Mouse (Mus musculus) MEL-GATA-1-ER (cell line): ENCODE data around the gene Atp5mpl.

ENCODE experiments used
- DNase-seq: peaks from one replicate; pipeline ENCODE4 v3.0.0-alpha.2; 2012; ENCODE audit warnings: low read depth; ENCODE audit errors: extremely low read depth

Atp5mpl gene

DNA sequence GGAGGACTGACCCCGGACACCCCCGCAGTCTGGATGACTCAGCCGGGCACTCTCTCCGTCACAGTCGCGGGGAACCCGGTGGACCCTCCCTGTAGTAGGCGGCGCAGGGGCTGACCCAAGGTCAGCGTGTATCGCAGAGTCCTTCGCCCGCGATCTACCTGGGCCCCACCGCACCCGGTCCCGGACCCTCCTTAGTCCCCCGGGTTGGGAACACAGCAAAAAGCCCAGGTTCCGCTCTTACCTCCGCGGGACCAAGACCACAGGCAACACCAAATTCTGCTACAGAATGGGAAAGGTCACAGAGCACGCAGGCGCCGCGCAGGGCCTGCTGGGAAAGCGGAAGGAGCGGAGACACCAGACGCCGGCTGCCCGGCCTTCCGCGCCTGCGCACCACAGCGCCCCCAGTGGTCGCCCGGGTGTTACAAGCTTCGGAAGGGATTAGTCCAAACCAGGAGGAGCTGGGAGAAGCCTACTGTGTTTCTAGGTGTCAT is at the start of gene Atp5mpl:
Atp5mpl (minus strand) TSS at position 295 of the 491 bp plus-strand sequence.
- peak; percentile 80 for DNase-seq

DNA sequence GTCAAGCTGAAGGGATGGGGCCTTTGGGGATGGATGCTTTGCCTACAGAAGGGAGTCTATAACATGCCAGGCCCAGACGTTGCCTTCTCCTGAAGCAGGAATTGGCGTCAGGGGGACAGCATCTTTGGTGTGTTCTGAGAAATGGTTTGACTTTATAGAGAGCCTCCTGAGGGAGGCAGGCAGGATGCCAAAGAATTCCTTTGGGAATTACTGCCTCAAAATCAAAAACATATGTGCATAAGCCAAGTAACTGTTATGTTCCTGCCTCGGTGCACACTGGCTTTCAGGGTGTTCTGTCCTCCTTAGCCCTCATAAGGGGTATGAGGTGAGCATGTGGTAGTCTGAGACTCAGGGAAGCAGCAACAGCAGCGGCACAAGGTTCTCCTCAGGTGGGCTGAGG is 49.6 kb upstream of the Atp5mpl start:
- no peak for DNase-seq

DNA sequence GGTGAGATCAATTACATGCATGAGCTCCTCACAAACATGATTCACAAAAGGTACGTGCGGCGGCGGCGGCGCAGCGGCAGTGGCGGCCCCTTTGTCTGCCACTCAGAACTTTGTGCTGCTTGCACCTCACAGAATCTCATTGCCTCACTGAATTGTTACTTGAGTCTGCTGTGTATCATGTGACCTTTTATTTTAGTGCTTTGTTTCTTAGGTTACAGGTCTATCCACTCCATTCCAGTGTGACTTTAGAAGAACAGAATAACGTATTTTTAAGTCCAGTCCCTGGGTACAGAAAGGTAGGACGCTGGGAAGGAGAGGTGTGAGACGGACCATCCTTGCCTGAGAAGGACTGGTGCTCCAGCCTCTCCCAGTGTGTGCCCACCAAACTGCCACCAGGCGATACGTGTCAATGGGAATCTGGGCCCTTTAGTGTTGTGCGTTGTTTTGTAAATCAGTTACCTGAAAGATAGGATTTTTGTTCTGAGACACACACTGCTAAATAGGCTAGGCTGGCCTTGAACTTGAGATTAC is 46.6 kb upstream of the Atp5mpl start:
- no peak for DNase-seq

DNA sequence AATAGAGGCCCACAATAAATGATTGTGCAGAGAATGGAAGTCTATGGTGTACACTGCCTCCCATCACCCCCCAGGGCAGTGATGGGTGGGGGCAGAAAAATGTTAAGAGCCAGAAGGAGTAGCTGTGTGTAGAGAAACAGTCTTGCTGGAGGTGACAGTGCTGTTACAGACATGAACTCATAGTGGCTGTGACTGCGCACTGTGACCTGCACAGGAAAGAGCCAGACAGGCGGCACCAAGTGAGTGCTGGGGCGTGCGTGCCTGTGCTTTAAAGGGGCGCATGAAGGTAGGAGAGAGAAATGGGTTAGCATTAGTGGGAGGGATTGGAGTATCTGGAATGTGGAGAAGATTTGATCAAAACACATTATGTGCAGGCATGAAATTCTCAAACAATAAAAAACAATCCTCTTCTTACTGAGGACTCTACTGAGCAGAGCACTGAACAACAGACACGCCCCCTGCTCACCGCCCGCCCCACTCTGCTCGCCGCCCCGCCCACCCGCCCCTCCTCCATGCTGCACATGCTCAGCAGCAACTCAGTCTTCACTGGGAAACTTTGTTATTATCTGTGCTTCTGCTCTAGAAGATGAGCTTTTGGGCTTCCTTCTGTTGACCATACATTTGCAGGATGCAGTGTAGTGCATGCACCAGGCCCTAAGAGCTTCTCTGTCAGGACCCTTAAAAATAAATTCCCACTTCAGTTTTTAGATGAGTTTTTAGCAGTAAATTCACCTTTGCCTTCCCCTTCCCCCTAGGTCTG is 45.9 kb upstream of the Atp5mpl start:
- DNase-seq: no peak

DNA sequence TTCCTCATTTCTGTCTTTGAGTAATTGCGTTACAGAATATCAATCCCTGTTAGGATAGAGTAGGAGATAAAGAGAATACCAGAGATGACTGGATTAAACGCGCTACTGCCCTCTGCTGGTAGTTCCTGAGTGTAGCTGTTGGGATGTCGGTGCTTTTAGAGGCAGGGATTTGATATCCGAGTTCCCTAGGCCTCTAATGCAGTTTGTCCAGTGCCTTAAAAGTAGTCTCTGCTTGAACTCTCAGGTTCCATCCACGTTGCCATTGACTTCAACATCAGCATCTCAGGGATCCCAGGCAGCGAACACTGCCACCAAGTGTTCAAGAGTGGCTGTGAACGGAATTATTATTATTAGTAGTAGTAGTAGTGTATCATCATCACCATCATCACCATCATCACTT is 34.4 kb upstream of the Atp5mpl start:
- DNase-seq: no peak

DNA sequence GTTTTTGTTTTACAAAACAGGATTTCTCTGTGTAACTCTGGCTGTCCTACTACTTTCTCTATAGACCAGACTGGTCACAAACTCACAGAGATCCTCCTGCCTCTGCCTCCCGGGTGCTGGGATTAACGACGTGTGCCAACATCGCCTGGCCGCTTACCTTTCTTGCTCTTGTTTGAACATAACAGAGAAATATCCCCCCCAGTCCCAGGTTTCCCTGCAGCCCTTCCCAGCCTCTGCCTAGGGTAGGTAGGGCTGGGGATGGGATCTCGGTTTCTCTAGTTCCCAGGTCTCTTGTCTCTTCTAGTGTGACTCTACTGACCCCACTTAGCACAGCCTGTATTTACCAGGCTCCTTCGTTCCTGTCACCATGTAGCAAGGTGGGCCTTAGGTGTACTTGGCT is 33.0 kb upstream of the Atp5mpl start:
- no peak for DNase-seq

DNA sequence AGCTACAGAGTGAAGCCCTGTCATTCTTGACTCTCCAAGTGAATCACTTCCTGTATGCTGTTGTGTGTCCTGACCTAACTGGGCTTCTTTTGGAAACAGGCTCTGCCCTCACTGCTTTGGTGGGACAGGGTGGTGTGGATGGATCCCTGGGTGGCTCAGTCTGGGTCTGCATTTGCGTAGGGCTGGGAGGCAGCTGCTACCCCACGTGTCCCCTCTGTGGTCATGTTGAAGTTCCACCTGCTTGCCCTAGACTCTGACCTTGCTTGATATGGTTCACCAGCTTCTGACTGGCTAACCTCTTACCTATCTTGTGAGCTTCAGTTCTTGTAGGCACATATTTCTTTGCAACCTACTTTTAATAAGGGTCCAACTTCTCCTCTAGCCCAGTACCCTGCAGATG is 28.4 kb upstream of the Atp5mpl start:
- DNase-seq: no peak

DNA sequence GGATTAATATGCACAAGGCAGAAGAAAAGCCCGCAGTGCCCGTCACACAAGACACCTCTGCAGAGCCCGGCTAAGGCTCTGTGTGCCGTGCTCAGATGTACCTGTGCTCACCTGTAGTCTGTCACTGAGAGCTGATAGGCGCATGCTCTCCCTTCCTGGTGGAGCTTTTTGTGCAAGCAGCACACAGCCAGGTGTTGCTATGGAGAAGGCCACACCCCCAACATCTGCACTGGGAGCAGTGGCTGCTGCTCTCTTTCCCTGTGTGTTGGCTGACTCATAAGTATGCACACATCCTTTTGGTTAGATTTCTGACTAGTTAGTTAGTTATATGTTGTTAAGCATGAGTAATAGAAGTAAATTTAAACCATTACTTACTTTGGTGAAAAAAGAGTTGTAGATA is 25.8 kb upstream of the Atp5mpl start:
- no peak for DNase-seq

DNA sequence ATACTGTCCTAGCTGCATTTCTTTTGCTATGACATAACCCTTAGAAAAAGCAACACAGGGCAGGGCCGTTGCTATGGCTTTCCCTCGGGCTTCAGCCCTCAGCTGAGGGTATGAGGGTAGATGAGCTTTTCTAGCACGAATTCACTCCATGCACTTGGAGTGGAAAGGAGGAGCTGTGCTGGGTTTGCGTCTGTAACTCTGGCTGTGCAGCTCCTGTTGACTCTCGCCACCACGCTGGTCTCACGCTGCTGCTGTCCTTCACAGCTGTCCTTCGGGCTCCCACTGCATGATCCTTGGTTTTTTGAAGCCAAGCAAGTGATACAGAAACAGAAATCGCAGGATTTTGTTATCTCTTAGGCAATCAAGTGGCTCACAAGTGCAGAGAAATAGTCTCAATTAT is 20.0 kb upstream of the Atp5mpl start:
- no peak for DNase-seq

DNA sequence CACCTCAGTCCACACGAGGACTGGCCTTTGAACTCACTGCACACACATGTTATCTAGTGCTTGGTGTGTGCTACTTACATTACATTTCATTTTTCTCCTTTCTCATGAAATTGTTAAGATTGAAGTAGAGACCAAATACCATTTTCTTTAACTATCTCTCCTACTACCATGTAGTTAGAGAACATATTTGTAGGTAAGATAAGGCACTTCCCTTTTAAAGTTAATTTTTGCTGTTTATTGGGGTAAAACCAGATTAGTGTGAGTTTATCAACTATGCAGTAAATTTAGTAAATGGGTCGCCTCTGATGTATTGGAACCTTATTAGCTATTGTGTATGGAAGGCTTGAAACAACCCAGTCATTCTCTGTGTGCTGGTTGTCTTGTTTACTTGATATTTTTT is 16.4 kb upstream of the Atp5mpl start:
- DNase-seq: no peak

DNA sequence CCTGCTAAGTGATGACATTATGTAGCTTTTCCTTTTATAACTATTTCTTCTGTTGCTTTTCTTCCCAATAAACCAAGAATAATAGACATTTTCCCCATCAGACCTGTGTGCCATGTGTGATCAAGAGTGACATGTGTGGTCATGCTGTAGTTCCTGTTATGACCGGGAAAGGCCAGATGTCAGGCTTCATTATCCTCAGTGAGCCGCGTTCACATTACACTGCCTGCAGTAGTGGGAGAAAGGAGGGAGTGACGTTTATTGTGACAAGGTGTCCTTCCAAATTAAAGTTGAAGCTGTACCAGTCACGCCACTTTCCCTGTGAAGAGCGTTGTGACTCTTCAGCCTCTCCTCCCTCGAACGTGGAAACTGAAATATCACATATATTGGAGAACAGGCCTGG is 15.1 kb upstream of the Atp5mpl start:
- DNase-seq: no peak

DNA sequence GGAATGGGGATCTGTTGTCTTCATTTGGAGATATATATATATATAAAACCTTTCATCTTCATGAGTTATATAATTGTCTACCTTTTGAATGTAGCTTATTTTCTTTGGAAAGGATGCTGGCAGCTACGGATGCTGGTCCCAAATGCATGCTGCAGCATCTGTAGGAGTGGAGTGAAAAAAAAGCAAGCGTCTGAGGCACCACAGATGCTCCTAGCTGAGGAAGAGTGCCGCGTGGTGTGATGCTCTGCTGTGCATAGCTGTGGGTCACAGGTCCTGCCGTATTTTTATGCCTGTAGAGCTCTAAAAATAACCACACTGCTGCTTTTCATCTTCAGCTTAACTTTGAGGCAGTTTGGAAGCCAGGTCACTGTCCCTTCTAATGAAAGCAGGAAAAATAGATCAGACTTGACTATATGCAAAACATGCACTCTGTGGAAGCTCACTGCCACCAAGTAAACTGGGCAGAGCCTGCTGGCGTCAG is 14.2 kb upstream of the Atp5mpl start, which contains the start of gene Rd3l:
Rd3l (minus strand) TSS at position 431 of the 481 bp plus-strand sequence.
- no peak for DNase-seq

DNA sequence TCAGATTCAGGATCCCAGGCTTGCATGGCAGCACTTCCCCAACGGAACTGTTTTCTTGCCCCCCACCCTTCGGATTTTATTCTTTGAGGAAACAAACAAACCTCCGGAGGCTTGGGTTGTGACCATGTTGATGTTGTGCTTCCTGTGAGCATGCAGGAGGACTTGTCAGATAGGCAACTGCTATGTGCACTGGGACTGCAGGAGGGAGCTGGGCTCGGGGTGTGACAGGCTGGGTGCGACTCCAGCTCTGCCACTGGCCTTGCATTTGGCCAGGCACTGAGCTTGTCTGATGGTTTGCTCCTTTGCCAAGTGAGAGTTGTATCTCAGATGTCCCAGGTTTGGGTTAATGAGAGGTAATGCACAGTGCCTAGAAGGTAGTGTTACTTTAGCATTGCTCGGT is 11.5 kb upstream of the Atp5mpl start:
- no peak for DNase-seq

DNA sequence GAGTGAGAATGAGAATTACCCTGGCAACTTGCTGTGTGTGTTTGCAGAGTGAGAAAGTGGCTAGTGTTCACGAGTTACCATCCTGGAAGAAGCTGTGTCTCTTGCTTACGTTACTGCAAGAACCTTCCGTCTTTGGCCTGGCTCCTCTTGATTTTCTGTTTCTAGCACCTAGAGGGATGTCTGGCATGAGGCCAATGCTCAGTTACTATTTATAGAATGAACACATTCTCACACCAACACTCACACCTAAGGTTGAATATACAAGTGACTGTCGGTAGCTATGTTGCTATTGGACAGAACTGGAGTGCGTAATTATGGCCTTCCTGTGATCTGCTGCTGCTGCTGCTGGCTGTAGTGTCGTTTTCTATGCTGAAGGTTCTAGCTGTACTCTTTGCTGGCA is 10.4 kb upstream of the Atp5mpl start:
- DNase-seq: no peak

DNA sequence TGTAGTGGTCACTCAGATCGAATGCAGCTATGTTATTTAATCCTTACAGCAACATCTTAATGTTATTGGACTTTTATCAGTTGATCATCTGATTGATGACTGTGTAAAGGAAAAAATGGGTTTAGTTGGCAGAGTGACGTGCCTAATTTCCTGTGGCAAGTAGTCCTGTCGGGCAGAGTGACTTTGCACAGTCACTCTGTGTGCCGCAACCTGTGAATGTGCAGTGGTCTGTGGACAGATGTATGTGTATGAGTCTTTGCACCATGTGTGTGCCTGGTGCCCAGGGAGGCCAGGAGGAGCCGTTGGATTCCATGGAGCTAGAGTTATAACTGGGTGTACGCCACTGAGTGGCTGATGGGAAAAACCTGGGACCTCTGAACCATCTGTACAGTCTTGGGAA is 7.8 kb upstream of the Atp5mpl start:
- DNase-seq: no peak

DNA sequence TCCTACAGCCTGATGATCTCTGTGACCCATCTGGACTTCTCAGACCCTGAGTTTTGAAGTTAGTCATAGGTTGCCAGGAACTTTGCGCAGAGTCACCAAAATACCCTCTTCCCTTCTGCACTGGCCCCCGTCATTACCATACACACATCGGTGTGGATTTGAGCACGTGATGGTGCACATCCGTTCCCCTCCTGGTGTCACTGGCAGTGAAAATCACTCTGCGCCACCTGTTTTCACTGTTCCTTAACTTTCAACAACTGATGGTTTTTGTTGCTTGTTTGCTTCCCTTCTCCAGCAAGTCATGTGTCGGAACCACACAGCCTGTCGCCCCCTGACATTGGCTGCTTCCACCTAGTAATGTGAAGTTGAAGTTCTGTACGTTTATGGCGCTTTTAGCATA is 5.7 kb upstream of the Atp5mpl start:
- DNase-seq: no peak

DNA sequence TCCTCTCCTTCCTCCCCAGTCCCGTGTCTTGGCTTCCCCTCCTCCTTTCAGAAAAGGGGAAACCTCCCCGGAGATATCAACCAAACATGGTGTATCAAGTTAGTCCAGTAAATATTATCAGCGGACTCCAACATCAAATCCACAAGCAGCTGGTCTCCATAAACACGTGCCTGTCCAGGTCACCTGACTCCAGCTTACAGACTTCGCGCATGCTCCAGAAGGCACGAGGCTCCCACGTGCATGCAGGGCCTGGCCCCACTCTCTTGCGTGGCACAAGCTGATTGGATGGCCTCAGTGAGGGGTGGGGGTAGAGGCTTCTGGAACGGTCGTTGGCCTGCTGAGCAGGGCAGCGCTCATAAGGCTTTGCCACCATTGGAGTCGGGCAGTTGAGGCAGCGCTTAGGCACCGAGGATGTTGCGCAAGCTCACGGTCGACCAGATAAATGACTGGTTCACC is 4.5 kb upstream of the Atp5mpl start, which contains the start of gene Tdrd9:
Tdrd9 (plus strand) TSS at position 329 of the 456 bp plus-strand sequence.
- peak; percentile 86 for DNase-seq

DNA sequence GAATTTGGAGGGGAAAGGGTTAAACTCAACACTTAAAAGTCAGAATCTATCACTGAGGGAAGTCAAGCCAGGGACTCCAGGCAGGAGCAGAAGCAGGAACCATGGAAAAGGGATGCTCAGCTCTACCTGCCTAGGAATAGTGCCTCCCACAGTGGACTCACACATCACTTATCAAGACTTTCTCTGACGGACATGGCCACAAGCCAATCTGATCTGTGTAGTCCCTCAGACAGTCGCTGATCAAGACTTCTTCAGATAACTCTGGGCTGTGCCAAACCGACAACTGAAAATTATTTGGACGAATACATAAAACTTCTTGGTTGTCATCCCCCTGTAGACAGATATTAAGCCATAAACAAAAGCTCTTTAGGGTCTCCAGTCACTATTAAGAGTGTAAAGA is 3.3 kb upstream of the Atp5mpl start:
- no peak for DNase-seq

DNA sequence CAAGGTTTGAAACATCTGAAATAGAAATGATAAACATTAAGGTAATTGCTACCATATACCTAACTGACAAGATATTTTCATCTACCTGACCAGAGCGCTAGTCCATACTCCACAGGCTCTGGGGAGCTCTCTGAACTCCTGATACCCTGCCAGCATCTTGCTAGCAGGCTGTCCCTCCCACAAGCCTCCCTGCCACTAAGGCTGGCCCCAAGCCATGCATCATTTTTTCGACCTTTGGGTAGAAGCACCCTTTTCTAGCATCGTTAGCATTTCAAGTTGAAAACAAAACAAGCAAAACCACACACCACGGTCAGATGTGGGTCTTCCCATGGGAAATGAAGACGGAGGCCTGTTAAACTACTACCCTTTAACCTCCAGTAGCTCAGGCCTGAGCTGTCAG is 3.4 kb downstream of the Atp5mpl start:
- DNase-seq: no peak

DNA sequence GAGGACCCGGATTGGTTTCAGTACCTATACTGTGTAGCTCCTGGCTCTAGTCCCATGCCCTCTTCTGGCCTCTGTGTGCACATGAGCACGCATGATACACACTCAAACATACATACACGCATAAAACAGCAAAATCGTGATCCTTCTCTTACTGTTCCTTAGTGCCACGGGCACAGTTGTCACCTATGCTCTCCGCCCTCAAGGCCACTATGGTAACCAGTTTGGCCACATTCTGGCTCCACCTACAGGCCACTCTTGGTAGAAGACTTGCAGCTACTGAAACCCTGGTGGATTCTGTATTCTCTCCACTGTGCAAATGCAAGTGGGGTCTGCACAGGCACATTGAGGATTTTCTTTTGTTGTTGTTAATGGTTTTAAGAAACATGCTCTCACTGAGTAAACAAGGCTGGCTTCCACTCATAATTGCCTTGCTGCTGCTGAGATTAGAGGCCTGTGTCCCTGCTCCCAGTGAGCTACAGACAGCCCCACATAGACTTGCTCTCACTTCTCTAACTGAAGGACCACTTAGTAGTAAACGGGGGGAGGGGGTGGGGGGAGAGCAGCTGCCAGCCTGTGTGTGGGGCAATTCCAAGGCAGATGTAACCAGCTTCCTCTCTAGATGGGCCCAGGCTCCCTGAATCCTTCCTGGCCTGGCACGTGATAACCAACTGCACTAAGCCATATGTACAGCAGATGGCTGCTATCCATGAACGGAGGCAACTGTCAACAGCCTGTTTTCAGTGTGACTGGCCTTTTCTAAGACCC is 8.5 kb downstream of the Atp5mpl start:
- DNase-seq: no peak

DNA sequence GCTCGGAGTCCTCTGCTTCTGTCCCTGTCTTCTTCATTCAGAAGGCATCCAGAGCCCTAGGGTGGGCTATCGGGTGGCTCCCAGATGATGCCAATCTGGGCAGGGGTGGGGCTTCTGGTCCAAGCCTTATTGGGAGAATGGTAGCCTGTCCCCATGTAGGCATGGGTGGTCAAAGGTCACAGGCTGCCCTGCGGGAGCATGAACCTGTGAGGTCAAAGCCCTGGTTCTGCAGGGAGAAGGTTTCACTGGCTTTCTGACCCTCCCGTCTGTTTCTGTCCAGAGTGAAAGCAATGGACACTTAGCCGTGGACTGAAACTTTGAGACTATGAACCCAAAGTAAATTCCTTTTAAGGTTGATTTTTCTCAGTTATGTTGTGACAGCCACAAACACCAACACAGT is 10.6 kb downstream of the Atp5mpl start:
- no peak for DNase-seq

DNA sequence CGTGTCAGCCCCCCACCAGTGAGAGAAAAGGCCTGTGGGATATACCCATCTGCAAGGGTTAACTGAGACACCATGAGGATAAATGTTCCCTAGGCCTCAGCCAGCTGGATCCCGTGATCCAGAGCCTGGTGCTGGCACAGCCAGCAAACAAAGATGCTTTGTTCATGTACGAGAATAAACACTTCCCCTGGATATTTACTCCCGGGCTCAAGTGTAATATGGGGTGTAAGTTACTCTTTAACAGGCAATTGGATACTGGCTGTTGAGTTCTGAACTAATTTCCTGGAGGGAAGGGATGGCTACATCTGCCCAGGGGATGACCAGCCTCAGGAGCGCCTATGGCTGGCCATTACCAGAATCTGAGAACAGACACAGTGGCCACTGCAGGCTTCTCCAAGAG is 15.1 kb downstream of the Atp5mpl start:
- DNase-seq: no peak
